Mouse (Mus musculus): ENCODE results near the gene Tctex1d2.
"Not testable (repeated sequence)": the region's sequence is repeated elsewhere in the genome, so short reads cannot be mapped to it uniquely, and the experiment has no call there.

Gene Tctex1d2

DNA sequence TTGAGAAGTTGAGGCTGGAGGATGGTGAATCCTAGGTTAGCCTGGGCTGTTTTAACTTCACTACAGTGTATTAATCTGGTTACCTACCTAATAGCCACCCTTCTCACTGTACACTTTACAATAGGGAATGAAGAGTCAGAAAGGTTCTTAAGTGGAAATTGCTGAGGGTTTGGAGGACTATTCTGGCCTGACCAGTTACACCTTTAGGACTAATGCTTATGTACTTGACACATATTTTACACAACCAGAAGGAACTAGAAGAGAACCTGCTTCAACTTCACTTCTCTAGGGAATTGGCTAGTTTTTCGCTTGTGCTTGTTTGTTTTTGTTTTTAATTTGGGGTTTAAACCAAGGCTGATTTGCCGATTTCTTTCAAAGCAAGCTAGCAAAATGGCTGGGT is 13.6 kb downstream of the Tctex1d2 start:
- DNase-seq = no peak

DNA sequence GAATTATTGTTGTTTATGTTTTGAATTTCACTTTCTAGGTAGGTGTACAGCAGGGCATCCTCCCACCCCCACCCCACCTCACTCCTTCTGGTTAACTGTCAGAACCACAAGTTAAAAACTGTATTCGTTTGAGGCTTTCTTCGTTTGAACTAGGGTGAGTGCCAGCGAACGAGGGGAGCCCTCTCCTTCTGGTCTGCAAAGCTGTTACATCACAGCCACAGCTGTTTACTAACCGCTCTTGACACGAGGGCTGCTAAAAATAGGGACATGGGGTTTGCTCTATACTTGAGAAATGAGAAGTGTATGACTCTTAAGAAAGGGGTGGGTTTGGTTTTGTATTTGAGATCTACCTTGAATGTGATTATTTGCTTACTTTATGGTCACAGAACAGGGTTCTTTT is 14.6 kb downstream of the Tctex1d2 start:
- DNase-seq = no peak

- no peak for DNase-seq
Measured at GRCm38 (mm10) chr16:32434691-32435090, 15.2 kb downstream of the Tctex1d2 start.

- no peak for DNase-seq
Measured at GRCm38 (mm10) chr16:32436657-32437056, 17.2 kb downstream of the Tctex1d2 start.

GRCm38 (mm10) chr16:32437266-32437665 is 17.8 kb downstream of the Tctex1d2 start:
- DNase-seq = no peak

DNA sequence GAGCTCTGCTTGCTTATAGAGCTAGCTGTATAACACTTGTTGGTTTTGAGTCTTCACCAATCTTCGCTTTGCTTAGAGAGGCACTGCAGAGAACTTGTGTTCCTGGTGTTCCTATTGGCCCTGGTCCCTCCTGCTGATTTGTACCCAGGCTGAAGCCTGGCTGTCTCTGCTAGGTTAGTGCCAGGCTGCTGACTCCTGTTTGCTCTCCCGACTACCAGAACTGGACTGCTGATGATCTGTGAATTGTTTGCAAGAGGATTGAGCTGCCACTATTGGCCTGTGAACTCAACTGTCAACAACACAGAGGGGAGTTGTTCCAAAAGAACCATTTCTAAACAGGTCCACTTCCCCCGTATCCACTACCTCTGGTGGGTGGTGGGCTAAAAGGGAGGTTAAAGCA is 21.9 kb downstream of the Tctex1d2 start:
- no peak for DNase-seq

DNA sequence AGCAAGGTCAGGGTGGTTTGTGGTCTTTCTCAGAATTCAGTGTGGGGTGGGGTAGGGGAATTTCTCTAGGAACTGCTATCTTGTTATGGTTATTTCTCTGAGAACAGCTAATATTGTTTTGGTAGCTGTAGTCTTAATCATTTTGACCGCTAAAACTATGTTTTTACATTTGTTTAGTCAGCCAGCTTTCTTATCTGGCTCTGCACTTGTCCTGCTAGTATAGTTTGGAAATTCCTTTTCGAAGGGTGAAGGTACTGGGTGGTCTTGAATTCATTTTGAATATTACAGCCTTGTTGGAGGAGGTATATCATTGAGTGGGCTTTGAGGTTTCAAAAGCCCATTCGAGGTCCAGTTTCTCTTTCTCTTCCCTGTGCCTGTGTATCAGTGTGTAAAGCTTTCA is 25.1 kb downstream of the Tctex1d2 start:
- not testable (repeated sequence) for DNase-seq

GRCm38 (mm10) chr16:32445558-32445957 is 26.1 kb downstream of the Tctex1d2 start:
- DNase-seq = peak; percentile 49

DNA sequence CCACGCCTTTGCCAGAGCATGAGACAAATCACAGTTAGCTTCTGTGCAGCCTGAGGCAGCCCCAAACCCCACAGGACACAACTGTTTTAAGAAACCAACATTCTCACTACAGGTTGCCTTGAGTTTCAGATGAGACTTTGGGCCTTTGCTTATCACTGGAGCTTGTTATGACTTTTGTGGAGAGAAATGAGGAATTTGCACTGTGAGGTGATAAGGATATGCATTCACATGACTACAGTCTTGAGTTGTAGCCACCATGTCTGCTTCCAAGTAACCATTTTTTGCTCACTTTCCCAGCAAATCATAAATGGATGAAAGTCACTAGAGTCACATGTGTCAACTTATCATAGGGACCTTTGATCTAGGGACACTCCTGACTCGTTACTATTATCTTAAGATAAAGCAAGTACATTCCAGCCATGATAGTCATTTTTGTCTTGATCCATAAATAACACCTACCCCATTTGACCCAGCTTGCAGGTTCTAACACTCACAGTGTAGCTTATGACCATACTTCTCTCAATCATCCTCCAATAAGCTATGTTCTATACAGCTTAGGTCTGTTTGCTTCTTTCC is 27.1 kb downstream of the Tctex1d2 start:
- DNase-seq = no peak

GRCm38 (mm10) chr16:32449665-32450064 is 30.2 kb downstream of the Tctex1d2 start:
- DNase-seq = no peak

DNA sequence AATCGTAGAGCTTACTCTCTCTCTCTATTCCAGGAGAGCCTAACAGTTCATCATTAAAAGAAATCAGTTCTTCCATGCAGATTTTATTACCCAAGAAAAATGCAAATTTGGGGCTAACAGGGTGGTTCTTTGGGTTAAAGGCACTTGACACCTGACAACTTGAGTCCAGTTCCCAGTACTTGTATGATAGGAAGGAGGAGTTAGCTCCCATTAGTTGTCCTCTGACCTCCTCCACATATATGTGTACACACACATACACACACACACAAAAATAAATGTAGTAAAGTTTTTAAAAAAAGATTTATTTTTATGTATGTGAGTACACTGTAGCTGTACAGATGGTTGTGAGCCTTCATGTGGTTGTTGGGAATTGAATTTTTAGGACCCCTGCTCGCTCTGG is 30.6 kb downstream of the Tctex1d2 start:
- no peak for DNase-seq

GRCm38 (mm10) chr16:32453102-32453501 is 33.6 kb downstream of the Tctex1d2 start:
- DNase-seq = no peak

- DNase-seq = no peak
Measured at GRCm38 (mm10) chr16:32454646-32455045, 35.1 kb downstream of the Tctex1d2 start.

DNA sequence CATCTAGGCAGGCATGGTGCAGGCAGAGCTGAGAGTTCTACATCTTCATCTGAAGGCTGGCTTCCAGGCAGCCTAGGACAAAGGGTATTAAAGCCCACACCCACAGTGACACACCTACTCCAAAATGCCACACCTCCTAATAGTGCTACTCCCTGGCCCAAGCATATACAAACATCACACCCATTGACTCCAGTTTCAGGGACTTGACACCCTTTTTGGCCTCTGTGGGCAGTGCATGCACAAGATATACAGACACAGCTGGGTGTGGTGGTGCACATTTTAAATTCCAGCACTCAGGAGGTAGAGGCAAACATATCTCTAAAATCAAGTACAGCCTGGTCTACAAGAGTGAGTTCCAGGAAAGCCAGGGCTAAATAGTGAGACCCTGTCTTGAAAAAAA is 36.6 kb downstream of the Tctex1d2 start:
- no peak for DNase-seq

- DNase-seq = no peak
Measured at GRCm38 (mm10) chr16:32456761-32457160, 37.3 kb downstream of the Tctex1d2 start.

DNA sequence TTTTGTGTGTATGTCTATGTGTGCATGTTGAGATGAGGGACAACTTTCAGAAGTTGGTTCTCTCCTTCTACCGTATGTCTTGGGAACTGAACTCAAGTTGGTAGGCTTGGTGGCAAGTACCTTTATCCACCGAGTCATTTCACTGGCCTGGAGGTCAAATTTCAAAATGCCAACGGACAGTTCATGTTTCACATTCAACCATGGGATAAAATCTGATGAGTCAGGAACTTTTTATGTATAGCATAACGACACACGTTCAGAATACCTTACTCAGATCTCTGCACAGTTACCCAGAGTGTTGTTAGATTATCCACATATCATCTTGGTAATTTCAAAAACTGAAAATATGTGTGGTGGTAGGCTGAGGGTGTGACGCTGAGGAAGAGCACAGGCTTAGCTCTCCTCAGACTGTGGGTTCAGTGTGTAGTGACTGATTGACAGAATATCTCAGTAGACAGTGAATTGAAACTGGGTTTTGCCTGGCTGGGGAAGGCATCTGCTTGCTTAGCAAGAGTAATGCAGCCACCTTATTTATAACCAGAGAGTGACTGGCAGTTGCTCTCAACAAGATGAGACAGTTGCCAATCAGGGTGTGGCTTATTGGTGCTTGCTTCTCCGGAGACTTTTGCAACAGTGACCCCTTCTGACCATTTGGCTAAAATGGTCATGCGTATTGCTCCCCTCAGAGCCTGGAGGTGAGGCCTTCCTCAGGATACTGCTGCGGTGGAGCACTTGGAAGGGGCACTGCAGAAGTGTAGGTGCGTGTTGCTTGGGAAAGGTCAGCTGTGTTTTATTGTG is 38.3 kb downstream of the Tctex1d2 start:
- DNase-seq = peak; percentile 85

- DNase-seq = no peak
Measured at GRCm38 (mm10) chr16:32460518-32460917, 41.0 kb downstream of the Tctex1d2 start.

- no peak for DNase-seq
Measured at GRCm38 (mm10) chr16:32461713-32462112, 42.2 kb downstream of the Tctex1d2 start.

DNA sequence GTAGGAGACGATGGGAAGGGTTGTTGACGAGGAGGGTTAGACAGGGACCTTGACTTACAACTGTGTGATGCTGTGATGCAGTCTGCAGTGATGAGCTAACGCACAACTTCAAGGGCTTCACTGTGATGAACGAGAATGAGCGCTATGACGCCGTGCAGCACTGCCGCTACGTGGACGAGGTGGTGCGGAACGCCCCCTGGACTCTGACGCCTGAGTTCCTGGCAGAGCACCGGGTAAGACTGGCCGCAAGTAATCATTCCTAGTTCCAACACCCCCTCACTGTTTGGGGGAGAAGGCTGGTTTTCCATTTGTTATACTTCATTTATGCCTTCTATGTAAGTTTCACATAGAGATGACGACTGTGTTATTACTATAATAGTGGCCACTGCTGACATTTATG is 43.4 kb downstream of the Tctex1d2 start:
- DNase-seq = no peak

DNA sequence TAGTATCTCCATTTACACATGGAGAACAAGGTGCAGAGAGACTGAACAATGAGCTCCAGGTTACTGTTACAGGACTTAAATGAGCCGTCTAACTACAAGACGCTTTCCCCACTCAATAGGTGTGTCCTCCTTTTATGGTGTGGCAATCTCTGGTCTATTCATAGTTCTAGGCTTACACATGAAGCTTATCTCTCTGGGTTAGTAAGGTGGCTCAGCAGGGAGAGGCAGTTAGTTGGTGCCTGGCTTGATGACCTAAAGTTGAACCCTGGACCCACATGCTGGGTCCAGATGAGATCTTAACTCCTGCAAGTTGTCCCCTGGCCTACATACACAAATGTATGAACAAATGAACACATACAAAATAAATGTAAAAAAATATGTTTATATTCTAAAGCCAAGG is 43.9 kb downstream of the Tctex1d2 start:
- no peak for DNase-seq

- no peak for DNase-seq
Measured at GRCm38 (mm10) chr16:32464908-32465307, 45.4 kb downstream of the Tctex1d2 start.

- DNase-seq = no peak
Measured at GRCm38 (mm10) chr16:32468488-32468887, 49.0 kb downstream of the Tctex1d2 start.

DNA sequence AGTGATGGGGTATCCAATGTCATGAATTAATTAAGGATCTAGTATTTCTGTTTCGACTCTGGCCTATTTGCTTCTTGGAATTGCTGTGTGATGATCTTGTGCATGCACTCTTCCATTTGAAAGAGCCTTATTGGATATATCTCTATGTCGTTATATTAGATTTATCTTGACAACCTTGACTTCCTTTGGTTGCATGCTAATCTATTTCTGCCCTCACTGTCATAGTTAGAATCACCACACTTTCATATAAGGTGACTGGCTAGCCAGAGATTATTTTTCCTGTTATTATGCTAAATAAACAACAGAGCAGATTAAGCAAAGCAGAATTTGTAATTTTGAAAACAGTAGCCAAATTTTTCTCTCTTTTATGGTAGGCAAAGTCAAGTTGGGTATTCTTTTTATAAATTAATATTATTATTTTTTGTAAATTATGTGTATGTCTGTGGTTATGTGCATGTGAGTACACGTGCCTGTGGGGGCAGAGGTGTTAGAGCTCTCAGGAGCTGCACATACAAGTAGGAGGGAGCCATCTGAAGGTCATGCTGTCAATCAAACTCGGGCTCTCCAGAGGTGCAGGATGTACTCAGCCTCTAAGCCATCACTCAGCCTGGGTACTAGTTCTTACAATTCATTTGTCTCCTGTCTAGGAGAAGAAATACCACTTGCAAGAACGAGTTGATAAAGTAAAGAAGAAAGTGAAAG is 50.1 kb downstream of the Tctex1d2 start:
- DNase-seq = no peak
